Mouse (Mus musculus): Measurements from ENCODE around the gene Slc1a7. TPM values are rescaled to one million over a fixed set of nuclear protein-coding genes. Genes with fewer than 3 reads are reported as not detected.
A peak's percentile ranks its signal among the peaks of the same experiment; 100 is the strongest.

The Slc1a7 gene
- polyA plus RNA-seq, 1 experiment from 2014 or later: not detected

GRCm38 (mm10) chr4:108023186-108023585 is 55.1 kb downstream of the Slc1a7 start:
- H3K27me3 ChIP-seq (ENCODE audit: insufficient read depth, low read length): no peaks in the 10 kb centered on the region
- TF ChIP-seq EP300 (IDR thresholded peaks at IDR 0.05; ENCODE audit: low read depth) (no peak), CTCF (IDR thresholded peaks at IDR 0.05; ENCODE audit: low read depth) (no peak)
- H3K4me2 ChIP-seq (ENCODE audit: low read depth, low read length): no peak overlapping the region
- no peak overlapping the region for H3K27ac ChIP-seq (ENCODE audit: low read depth)
- H3K36me3 ChIP-seq (replicated peaks; ENCODE audit: insufficient read depth, low read length): no peaks in the 10 kb centered on the region
- H3K4me1 ChIP-seq (ENCODE audit: insufficient read depth): no peaks in the 10 kb centered on the region
- ATAC-seq (peak; percentile 33), DNase-seq (peak; percentile 39)
- no peak overlapping the region for H3K9ac ChIP-seq (replicated peaks)
- 66% methylated on average over 4 of the region's 4 CpGs for WGBS (ENCODE audit: insufficient replicate concordance)
- H3K9me3 ChIP-seq (ENCODE audit: low read length): no peaks in the 10 kb centered on the region
- no peak overlapping the region for H3K4me3 ChIP-seq (ENCODE audit: low read depth, low read length)

- Histone ChIP-seq H3K4me1 (ENCODE audit: insufficient read depth) (no peaks in the 10 kb centered on the region), H3K36me3 (replicated peaks; ENCODE audit: insufficient read depth, low read length) (no peaks in the 10 kb centered on the region), H3K27ac (ENCODE audit: low read depth) (no peak overlapping the region), H3K27me3 (ENCODE audit: insufficient read depth, low read length) (peaks cover 5% of the 10 kb centered on the region; the same call in 1 of the 2 replicates), H3K9ac (replicated peaks) (no peak overlapping the region), H3K9me3 (ENCODE audit: low read length) (no peaks in the 10 kb centered on the region), H3K4me3 (ENCODE audit: low read depth, low read length) (no peak overlapping the region), H3K4me2 (ENCODE audit: low read depth, low read length) (no peak overlapping the region)
- DNase-seq: no peak
- TF ChIP-seq CTCF (IDR thresholded peaks at IDR 0.05; ENCODE audit: low read depth) (no peak), EP300 (IDR thresholded peaks at IDR 0.05; ENCODE audit: low read depth) (no peak)
- WGBS (ENCODE audit: insufficient replicate concordance): 65% methylated on average over 5 of the region's 5 CpGs
- peak; percentile 83 for ATAC-seq
Observed at GRCm38 (mm10) chr4:108024641-108025040, 56.5 kb downstream of the Slc1a7 start.

DNA sequence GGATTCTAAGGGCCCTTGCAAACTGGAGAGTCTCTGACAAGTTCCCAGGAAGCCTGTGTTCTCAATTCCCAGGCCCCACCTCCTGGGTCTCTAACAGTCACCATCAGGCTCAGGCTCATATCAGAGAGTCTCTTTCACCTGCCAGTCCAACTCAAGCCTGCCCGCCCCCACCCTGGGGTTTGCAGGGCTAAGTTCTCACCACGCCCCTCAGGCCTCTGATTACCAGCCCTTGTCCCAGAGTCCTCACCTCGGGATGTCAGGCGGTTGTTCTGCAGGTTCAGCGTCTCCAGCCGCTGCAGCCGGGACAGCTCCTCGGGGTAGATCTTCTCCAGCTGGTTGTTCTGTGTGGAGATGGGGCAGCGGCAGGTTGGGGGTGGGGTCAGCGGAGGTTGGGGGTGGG is 57.1 kb downstream of the Slc1a7 start:
- no peak overlapping the region for H3K27ac ChIP-seq (ENCODE audit: low read depth)
- 0 out of 2 replicates have a peak overlapping the region, but pooled peaks have one; percentile 11 for H3K9ac ChIP-seq (replicated peaks)
- H3K4me2 ChIP-seq (ENCODE audit: low read depth, low read length): peak overlapping the region; percentile 10; the same call in 1 of the 2 replicates

DNA sequence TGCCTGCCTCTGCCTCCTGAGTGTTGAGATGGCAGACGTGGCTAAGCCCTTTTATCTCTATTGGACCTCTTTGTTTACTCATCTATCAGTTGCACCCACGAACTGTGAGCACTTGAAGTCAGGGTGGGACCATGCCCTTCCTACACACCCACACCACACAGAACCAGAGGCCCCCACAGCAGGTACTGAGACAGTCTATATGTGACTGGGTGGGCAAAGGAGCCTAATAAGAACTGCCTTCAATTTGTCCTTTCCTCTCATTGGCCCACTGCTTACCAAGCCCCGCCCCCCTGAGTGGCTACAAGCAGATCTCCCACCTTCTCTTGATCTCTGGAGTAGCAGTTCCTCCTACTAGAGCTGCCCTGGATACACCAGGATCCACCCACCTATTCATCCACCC is 58.1 kb downstream of the Slc1a7 start:
- TF ChIP-seq CTCF (IDR thresholded peaks at IDR 0.05; ENCODE audit: low read depth): no peak
- TF ChIP-seq EP300 (IDR thresholded peaks at IDR 0.05; ENCODE audit: low read depth): no peak
- Histone ChIP-seq H3K4me1 (ENCODE audit: insufficient read depth) (0 out of 2 replicates have a peak, but pooled peaks cover 3% of the 10 kb centered on the region), H3K27ac (ENCODE audit: low read depth) (no peak overlapping the region), H3K9ac (replicated peaks) (no peak overlapping the region), H3K9me3 (ENCODE audit: low read length) (no peaks in the 10 kb centered on the region), H3K36me3 (replicated peaks; ENCODE audit: insufficient read depth, low read length) (no peaks in the 10 kb centered on the region), H3K4me3 (ENCODE audit: low read depth, low read length) (no peak overlapping the region), H3K27me3 (ENCODE audit: insufficient read depth, low read length) (peaks cover 19% of the 10 kb centered on the region), H3K4me2 (ENCODE audit: low read depth, low read length) (no peak overlapping the region)
- ATAC-seq (no peak), DNase-seq (no peak)
- WGBS (ENCODE audit: insufficient replicate concordance): 23% methylated on average over 3 of the region's 3 CpGs

More for the DNA sequence above, 57.1 kb downstream of the Slc1a7 start:
- TF ChIP-seq EP300 (IDR thresholded peaks at IDR 0.05; ENCODE audit: low read depth) (no peak), CTCF (IDR thresholded peaks at IDR 0.05; ENCODE audit: low read depth) (no peak)
- Histone ChIP-seq H3K4me1 (ENCODE audit: insufficient read depth) (no peaks in the 10 kb centered on the region), H3K4me3 (ENCODE audit: low read depth, low read length) (no peak overlapping the region), H3K36me3 (replicated peaks; ENCODE audit: insufficient read depth, low read length) (no peaks in the 10 kb centered on the region), H3K27me3 (ENCODE audit: insufficient read depth, low read length) (peaks cover 10% of the 10 kb centered on the region), H3K9me3 (ENCODE audit: low read length) (no peaks in the 10 kb centered on the region)
- 16% methylated on average over 10 of the region's 10 CpGs for WGBS (ENCODE audit: insufficient replicate concordance)
- peak; percentile 64; the same call in 1 of the 2 replicates for ATAC-seq
- DNase-seq: peak; percentile 34

GRCm38 (mm10) chr4:108030888-108031501 is 62.9 kb downstream of the Slc1a7 start:
- Histone ChIP-seq H3K36me3 (replicated peaks; ENCODE audit: insufficient read depth, low read length) (no peaks in the 10 kb centered on the region), H3K4me2 (ENCODE audit: low read depth, low read length) (peak overlapping the region; percentile 81), H3K27ac (ENCODE audit: low read depth) (no peak overlapping the region), H3K4me1 (ENCODE audit: insufficient read depth) (peaks cover 3% of the 10 kb centered on the region; the same call in 1 of the 2 replicates), H3K27me3 (ENCODE audit: insufficient read depth, low read length) (peaks cover 41% of the 10 kb centered on the region), H3K9me3 (ENCODE audit: low read length) (no peaks in the 10 kb centered on the region), H3K9ac (replicated peaks) (no peak overlapping the region), H3K4me3 (ENCODE audit: low read depth, low read length) (peak overlapping the region; percentile 48)
- no peak for TF ChIP-seq EP300 (IDR thresholded peaks at IDR 0.05; ENCODE audit: low read depth)
- TF ChIP-seq CTCF (IDR thresholded peaks at IDR 0.05; ENCODE audit: low read depth): no peak
- no peak for DNase-seq
- no peak for ATAC-seq
- 8% methylated on average over 22 of the region's 22 CpGs for whole genome bisulfite sequencing (ENCODE audit: insufficient replicate concordance)

GRCm38 (mm10) chr4:108031502-108032351 is 63.6 kb downstream of the Slc1a7 start:
- TF ChIP-seq CTCF (IDR thresholded peaks at IDR 0.05; ENCODE audit: low read depth): no peak
- TF ChIP-seq EP300 (IDR thresholded peaks at IDR 0.05; ENCODE audit: low read depth): no peak
- no peak overlapping the region for H3K27ac ChIP-seq (ENCODE audit: low read depth)
- ATAC-seq: no peak; the same call in 1 of the 2 replicates
- peaks cover 41% of the 10 kb centered on the region for H3K27me3 ChIP-seq (ENCODE audit: insufficient read depth, low read length)
- 2% methylated on average over 61 of the region's 86 CpGs for WGBS (ENCODE audit: insufficient replicate concordance)
- H3K4me3 ChIP-seq (ENCODE audit: low read depth, low read length): peak overlapping the region; percentile 48
- H3K9ac ChIP-seq (replicated peaks): no peak overlapping the region
- H3K4me2 ChIP-seq (ENCODE audit: low read depth, low read length): peak overlapping the region; percentile 81
- peaks cover 3% of the 10 kb centered on the region; the same call in 1 of the 2 replicates for H3K4me1 ChIP-seq (ENCODE audit: insufficient read depth)
- no peaks in the 10 kb centered on the region for H3K36me3 ChIP-seq (replicated peaks; ENCODE audit: insufficient read depth, low read length)
- peak; percentile 39 for DNase-seq
- no peaks in the 10 kb centered on the region for H3K9me3 ChIP-seq (ENCODE audit: low read length)
